Mouse (Mus musculus) cerebellum, adult 18-20 months (tissue): ENCODE data around the gene Pira2.
"Not testable (repeated sequence)": the region's sequence is repeated elsewhere in the genome, so short reads cannot be mapped to it uniquely, and the experiment has no call there.

Experiments
- DNase-seq, 2 experiments: peaks; one replicate each; pipeline ENCODE4 v3.0.0; 2021

Pira2 gene

GRCm38 (mm10) chr7:3844951-3845350 lies at the start of gene Pira2:
Gene Pira2, minus strand, starts transcription at chr7:3845051.
- not testable (repeated sequence) for DNase-seq

DNA sequence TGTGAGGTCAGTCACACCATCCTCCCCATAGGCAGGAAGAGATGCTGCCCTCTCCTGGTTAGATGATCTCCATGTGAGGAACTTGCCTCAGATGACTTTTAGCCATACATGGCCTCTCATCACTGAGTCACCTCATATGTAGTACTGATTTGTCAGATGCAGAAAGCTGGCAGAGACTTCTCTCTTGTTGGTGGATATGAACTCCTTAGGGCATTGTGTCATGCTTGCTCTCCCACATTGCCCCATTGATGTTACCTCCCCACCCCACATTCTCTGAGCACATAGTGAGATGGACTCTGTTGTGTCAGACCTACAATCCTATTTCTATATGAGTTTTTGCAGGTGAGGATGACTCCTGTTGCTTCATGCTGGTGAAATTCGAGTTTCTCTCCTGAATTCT lies 30.2 kb upstream of the Pira2 start:
- not testable (repeated sequence) for DNase-seq

DNA sequence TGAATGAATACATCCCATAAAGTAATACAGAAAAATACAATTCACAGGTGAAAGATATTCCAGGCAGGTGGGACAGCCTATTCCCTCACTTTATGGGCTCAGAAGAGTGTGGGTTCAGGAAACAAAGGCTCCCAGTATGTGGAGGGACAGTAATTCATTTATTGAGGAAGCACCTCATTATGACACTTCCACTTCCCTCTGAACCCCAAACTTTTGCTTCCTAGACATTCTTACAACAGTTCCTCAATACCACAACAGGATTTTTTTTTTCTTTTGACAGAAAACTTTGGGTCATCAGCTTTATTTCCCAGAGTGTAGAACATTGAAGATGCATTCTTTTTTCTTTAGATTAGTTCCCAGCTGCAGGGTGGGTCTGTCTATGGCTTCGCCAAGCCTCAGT lies 7.0 kb downstream of the Pira2 start:
- not testable (repeated sequence) for DNase-seq

GRCm38 (mm10) chr7:3830633-3831032 lies 14.2 kb downstream of the Pira2 start:
- not testable (repeated sequence) for DNase-seq

GRCm38 (mm10) chr7:3825599-3825998 lies 19.3 kb downstream of the Pira2 start, which contains the start of gene Gm15448:
Gene Gm15448, minus strand, starts transcription at chr7:3825687.
- DNase-seq, result not testable (repeated sequence)

GRCm38 (mm10) chr7:3811912-3812311 lies 32.9 kb downstream of the Pira2 start:
- DNase-seq, result not testable (repeated sequence)

- not testable (repeated sequence) for DNase-seq
Observed at GRCm38 (mm10) chr7:3802935-3803334, 41.9 kb downstream of the Pira2 start.

DNA sequence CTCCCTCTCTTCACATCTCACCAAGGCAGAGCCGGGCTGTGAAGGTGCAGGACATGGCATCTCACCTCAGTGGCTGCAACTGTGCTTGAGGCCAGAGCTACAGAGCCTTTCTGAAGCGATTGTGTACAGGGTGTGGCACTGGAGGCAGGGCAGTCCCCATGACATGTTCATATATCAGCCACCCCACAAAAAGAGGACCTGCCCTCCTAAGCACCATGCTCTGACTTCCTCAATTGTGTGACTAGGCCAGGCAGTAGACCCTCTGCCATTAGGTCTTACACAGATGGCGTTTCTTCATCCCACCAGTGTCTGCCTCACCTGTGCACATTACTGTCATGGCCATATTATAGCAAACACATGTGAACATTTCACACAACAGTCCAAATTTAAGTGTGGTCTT lies 44.9 kb downstream of the Pira2 start:
- not testable (repeated sequence) for DNase-seq

GRCm38 (mm10) chr7:3796286-3796685 lies 48.6 kb downstream of the Pira2 start:
- not testable (repeated sequence) for DNase-seq
